Mouse (Mus musculus) intestine, postnatal 0 days (tissue): ENCODE measurements at regions not wholly inside any gene's neighbourhood (a gene's known extent, or its start where the extent isn't known, plus 50 kb on each side); places are given as distances from the start of the nearest gene placed in this dataset.

ENCODE experiments used
- ATAC-seq: fragments of 200-750 bp; cut with Nextera tagmentation; 2 replicates; pipeline ENCODE4 v1.8.0; 2017; ENCODE audit warnings: mild to moderate bottlenecking, moderate TSS enrichment, moderate library complexity
- H3K27ac ChIP-seq: fragments of 300-500 bp; sonication (generic); 2 replicates; pipeline ENCODE4 v1.5.1; 2014; ENCODE audit warnings: mild to moderate bottlenecking, low read depth, low read length, moderate library complexity
- H3K27me3 ChIP-seq: fragments of 300-500 bp; sonication (generic); replicated peaks from 2 replicates; pipeline ENCODE4 v1.6.1; 2014; ENCODE audit warnings: low read length, mixed read lengths; ENCODE audit not compliant: control insufficient read depth, insufficient read depth
- H3K36me3 ChIP-seq: fragments of 300-500 bp; sonication (generic); 2 replicates; pipeline ENCODE4 v1.6.1; 2014; ENCODE audit warnings: mild to moderate bottlenecking, moderate library complexity; ENCODE audit not compliant: control insufficient read depth, insufficient read depth
- H3K4me1 ChIP-seq: fragments of 300-500 bp; sonication (generic); replicated peaks from 2 replicates; pipeline ENCODE4 v1.6.1; 2014; ENCODE audit warnings: antibody characterized with exemption, low read length, mixed read lengths; ENCODE audit not compliant: control insufficient read depth, insufficient read depth
- H3K4me2 ChIP-seq: fragments of 300-500 bp; sonication (generic); replicated peaks from 2 replicates; pipeline ENCODE4 v1.6.1; 2014; ENCODE audit warnings: low read depth, mild to moderate bottlenecking, moderate library complexity
- H3K4me3 ChIP-seq: fragments of 300-500 bp; sonication (generic); 2 replicates; pipeline ENCODE4 v1.5.1; 2014; ENCODE audit warnings: low read depth, low read length
- H3K9ac ChIP-seq: fragments of 300-500 bp; sonication (generic); 2 replicates; pipeline ENCODE4 v1.6.1; 2014; ENCODE audit warnings: mild to moderate bottlenecking, low read depth, low read length
- H3K9me3 ChIP-seq: fragments of 300-500 bp; sonication (generic); 2 replicates; pipeline ENCODE4 v1.6.1; 2016; ENCODE audit warnings: mixed run types; ENCODE audit not compliant: control insufficient read depth
- CTCF ChIP-seq: sonication (generic); IDR thresholded peaks from 2 replicates; pipeline ENCODE4 v1.5.1; 2016; ENCODE audit warnings: low read depth, mild to moderate bottlenecking, control low read depth, antibody characterized with exemption, moderate library complexity
- WGBS: fragments of 180-500 bp; shearing (Covaris S2); extraction: QIAGEN DNeasy Blood & Tissue Kit; methylation state at CpG from one replicate; pipeline ENCODE4 v1.1.7; 2014; 5-methylcytosine and 5-hydroxymethylcytosine counted together

DNA sequence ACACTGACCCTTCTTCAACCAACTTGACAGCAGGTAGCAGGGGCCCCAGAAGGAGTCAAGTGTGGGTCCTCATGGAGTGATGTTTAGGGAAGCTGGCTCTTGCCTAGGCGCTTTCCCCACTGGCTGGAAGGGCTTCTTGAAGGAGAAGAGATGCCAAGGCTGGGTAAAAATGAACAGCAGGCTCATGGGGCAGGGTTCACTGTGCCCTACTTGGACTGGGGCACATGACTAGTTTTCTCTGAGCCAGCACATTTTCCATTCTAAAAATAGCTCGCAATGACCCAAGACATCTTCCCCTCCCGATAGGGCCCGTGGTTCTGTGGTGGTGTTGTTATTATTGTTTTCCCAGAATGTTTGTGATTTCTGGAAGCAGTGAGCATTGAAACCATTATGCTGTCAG, 212.6 kb downstream of the Bcl2l11 start:
- ATAC-seq, result peak; percentile 26; the same call in 1 of the 2 replicates
- TF ChIP-seq CTCF, result no peak
- peaks cover 36% of the 10 kb centered on the region for H3K4me1 ChIP-seq
- H3K4me3 ChIP-seq, result no peak overlapping the region
- H3K36me3 ChIP-seq, result no peaks in the 10 kb centered on the region
- no peaks in the 10 kb centered on the region for H3K9me3 ChIP-seq
- no peak overlapping the region for H3K4me2 ChIP-seq
- no peak overlapping the region for H3K27ac ChIP-seq
- 40% methylated on average over 4 of the region's 4 CpGs for WGBS
- no peak overlapping the region for H3K9ac ChIP-seq
- H3K27me3 ChIP-seq, result no peaks in the 10 kb centered on the region

DNA sequence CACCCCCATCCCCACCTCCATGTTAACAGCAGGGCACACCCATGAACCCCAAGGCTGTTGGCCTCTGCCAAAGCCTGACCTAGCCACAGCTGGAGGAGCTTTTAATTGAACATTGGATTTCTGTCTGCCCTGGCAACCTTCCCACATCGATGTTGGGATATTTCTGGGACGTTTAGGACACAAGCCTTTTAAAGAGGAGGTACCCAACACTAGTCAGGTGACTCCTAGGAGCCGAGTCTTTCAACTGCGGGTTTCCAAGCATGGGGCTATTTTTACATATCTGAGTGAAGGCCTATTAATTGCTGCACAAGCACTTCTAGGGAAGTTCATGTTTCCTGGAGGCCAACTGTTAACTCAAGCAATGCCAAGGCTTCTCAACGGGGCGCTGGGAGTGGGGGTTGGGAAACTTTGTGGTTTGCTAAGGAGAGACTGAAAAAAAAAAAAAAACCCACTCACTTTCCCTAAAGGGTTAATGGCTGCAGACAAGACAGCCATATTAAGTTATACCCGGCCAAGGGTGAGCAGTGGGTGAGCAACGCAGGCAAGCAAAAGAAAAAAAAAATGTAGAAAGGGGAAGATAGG, 213.3 kb downstream of the Bcl2l11 start:
- peak overlapping the region; percentile 28; the same call in 1 of the 2 replicates for H3K27ac ChIP-seq
- no peaks in the 10 kb centered on the region for H3K36me3 ChIP-seq
- no peak overlapping the region; the same call in 1 of the 2 replicates for H3K4me2 ChIP-seq
- no peaks in the 10 kb centered on the region for H3K9me3 ChIP-seq
- H3K4me1 ChIP-seq, result peaks cover 36% of the 10 kb centered on the region
- no peak for ATAC-seq
- WGBS, result 14% methylated on average over 8 of the region's 8 CpGs
- TF ChIP-seq CTCF, result no peak
- no peak overlapping the region for H3K4me3 ChIP-seq
- no peak overlapping the region for H3K9ac ChIP-seq
- no peaks in the 10 kb centered on the region for H3K27me3 ChIP-seq

DNA sequence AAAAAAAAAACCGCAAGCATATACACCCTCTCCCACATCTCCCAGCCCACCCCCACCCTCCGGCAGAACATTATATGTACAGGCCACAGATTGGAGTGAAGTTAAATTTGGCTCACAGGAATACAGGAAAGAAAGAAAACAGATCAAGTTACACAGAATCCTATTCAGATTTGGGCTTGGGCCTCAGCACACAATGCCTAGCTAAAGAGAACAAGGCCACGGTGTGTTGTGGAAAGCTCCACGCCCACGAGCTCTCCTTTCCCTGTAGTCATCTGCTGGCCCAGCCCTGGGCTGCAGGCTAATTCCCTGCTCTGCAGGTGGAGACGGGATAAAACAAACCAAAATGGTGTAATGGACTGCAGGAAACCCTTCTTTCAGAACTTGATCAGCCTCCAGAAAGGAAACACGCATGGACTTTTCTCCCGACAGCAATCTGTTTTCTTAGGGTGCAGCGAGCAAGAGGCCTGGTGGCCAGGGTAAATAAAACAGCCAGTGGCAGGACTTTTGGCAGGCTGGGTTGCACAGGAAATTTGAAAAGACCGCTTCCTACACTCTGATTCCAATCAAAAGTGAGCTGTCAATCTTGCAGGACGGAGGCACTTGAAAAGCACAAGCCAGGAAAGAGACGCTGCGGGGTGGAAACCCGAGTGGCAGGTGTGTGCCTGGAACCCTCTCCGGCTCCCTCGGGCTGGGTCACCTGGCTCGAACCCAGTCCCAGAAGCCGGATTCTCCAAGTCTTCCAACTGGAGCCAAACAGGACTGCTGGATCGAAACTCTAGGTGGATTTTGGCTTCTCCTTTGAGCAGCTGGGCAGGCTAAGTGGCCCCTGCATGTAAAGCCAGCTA, 214.0 kb downstream of the Bcl2l11 start:
- no peaks in the 10 kb centered on the region for H3K9me3 ChIP-seq
- H3K9ac ChIP-seq, result no peak overlapping the region

DNA sequence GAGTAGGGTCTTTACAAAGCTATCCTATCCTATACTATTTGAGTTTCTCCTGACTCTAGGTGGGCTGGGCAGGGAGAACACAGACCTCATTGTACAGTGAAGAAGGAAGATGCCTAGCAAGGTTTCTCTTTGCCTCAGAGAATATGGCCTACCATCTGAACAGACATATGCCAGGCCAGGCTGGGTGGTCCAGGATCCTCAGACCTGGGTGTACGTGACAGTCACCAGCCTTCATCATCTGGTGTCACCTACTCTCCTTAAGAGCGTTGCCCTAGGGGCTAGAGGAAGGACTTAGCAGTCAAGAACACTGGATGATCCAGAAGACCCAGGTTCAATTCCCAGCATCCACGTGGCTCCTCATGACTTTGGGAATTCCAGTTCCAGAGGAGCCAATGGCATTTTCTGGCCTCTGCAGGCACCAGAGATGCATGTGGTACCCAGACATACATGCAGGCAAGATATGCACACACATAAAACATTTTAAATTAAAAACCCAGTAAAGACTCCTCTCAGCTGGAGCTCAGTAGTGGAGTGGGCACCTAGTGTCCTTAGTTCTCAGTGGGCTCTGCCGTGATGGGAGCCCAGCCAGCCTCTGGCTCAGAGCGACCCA, 214.9 kb downstream of the Bcl2l11 start:
- H3K36me3 ChIP-seq, result no peaks in the 10 kb centered on the region
- 98% methylated on average over 5 of the region's 5 CpGs for WGBS
- H3K27me3 ChIP-seq, result no peaks in the 10 kb centered on the region
- H3K4me2 ChIP-seq, result no peak overlapping the region
- ATAC-seq, result no peak
- H3K4me3 ChIP-seq, result no peak overlapping the region
- H3K9me3 ChIP-seq, result no peaks in the 10 kb centered on the region
- no peak overlapping the region for H3K27ac ChIP-seq
- H3K9ac ChIP-seq, result no peak overlapping the region
- peaks cover 36% of the 10 kb centered on the region for H3K4me1 ChIP-seq
- TF ChIP-seq CTCF, result no peak

More for the DNA sequence above, 214.0 kb downstream of the Bcl2l11 start:
- no peak for ATAC-seq
- Histone ChIP-seq H3K4me2 (peak overlapping the region; percentile 13; the same call in 1 of the 2 replicates), H3K36me3 (no peaks in the 10 kb centered on the region), H3K4me3 (no peak overlapping the region), H3K4me1 (peaks cover 36% of the 10 kb centered on the region), H3K27me3 (no peaks in the 10 kb centered on the region), H3K27ac (peak overlapping the region; percentile 28; the same call in 1 of the 2 replicates)
- 0 out of 2 replicates have a peak, but pooled peaks have one; percentile 11 for TF ChIP-seq CTCF
- 47% methylated on average over 19 of the region's 19 CpGs for WGBS

DNA sequence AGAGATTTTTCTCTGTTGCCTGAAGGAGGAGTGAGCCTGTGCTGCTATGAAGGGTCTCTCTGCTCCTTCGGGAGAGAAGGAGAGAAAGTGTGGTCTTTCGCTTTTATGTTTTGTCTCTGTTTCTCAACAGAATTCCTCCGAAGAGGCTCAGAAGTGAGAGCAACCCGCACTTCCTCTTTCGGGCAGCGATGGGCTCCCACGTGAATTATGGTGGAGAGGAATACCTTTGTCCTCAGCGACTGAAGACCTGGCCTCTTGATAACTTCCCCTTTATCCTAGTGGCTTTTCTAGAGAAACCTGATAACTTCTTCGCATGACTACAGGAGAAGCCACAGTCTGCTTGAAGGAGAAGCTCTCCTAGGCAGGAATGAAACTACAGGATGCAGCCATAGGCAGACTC, 216.4 kb downstream of the Bcl2l11 start:
- Histone ChIP-seq H3K27ac (no peak overlapping the region), H3K36me3 (no peaks in the 10 kb centered on the region), H3K9me3 (no peaks in the 10 kb centered on the region), H3K4me1 (peaks cover 33% of the 10 kb centered on the region), H3K9ac (no peak overlapping the region), H3K4me3 (no peak overlapping the region), H3K4me2 (no peak overlapping the region), H3K27me3 (no peaks in the 10 kb centered on the region)
- 57% methylated on average over 9 of the region's 9 CpGs for WGBS
- 0 out of 2 replicates have a peak, but pooled peaks have one; percentile 13 for ATAC-seq
- no peak for TF ChIP-seq CTCF

DNA sequence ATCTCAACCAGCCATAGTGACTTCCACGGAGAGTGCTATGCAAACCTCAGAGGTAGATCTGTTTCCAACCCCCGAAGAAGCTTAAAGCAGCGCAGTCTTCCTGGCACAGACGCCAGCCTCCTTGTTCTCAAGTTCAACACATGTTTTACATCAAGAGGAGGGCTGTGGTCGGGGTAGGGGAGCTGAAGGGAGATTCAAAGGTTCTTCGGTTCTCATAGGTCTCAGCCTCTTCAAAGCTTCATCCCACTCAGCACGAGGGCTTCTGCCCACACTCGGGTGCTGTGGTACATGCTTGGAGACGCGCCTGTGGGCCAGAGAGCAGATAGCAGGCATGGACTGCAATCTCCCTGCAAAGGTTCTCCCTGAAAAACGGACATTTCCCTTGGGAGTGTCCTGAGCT, 219.7 kb downstream of the Bcl2l11 start:
- H3K36me3 ChIP-seq, result no peaks in the 10 kb centered on the region
- H3K9ac ChIP-seq, result no peak overlapping the region
- no peaks in the 10 kb centered on the region for H3K9me3 ChIP-seq
- ATAC-seq, result no peak
- TF ChIP-seq CTCF, result no peak
- H3K4me2 ChIP-seq, result no peak overlapping the region
- H3K27ac ChIP-seq, result no peak overlapping the region
- 64% methylated on average over 11 of the region's 11 CpGs for WGBS
- H3K4me1 ChIP-seq, result 0 out of 2 replicates have a peak, but pooled peaks cover 4% of the 10 kb centered on the region
- H3K4me3 ChIP-seq, result no peak overlapping the region
- no peaks in the 10 kb centered on the region for H3K27me3 ChIP-seq
